Mouse (Mus musculus) heart, adult 10 weeks (tissue): ENCODE results near the gene Fut8. TPM values are rescaled to one million over a fixed set of nuclear protein-coding genes. Genes with fewer than 3 reads are reported as not detected.

Experiments used
- polyA plus RNA-seq: library from polyadenylated mRNA; stranded (reverse); fragments of 350-450 nt; fragmentation: Illumina TruSeq; extraction: RNeasy Lipid Tissue Mini Kit (QIAGEN cat#74804); gene quantifications from one replicate; pipeline ENCODE4 v1.2.3, GENCODE M21; 2014; ENCODE audit warnings: low read depth, low replicate concordance

Gene Fut8
- 20.0 TPM for polyA plus RNA-seq

DNA sequence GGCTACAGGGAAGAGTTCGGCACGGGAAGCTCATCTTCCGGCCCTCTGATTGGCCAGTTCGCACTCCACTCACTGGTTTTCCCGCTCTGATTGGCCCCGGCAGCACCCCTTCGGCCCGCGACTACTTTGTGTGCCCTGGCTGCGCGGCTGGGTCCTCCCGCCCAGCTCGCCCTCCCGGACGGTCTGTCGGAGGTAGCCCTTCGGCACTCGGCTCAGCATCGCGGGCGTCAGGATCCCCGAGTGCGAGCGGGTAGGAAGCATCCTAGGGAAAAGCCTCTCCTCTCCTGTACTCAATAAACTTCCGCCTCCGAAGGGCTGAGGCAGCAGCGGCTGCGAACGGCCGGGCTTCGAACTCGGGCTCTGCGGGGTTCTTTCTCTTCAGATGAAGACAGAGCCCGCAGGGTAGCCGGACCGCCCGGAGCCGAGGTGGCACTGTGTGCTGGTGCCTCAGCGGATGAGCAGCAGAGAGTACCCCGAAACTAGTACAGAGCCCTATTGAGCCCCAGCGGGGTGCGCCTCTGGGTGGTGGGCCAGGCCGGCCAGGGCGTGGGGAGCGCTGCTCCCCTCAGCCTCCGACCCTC, at the start of gene Fut8:
Gene Fut8 (plus strand): TSS at position 176 of the 581 bp plus-strand sequence.

